Mouse (Mus musculus): Measurements from ENCODE around the gene Blm. TPM values are rescaled to one million over a fixed set of nuclear protein-coding genes. Genes with fewer than 3 reads are reported as not detected.

The Blm gene
- polyA plus RNA-seq, 1 experiment from 2014 or later: 26.7 TPM

- H3K4me1 ChIP-seq (replicated peaks): peaks cover 13% of the 10 kb centered on the region; the same call in 1 of the 2 replicates
- no peak for ATAC-seq (ENCODE audit: insufficient number of reproducible peaks, low FRiP score)
- H3K4me3 ChIP-seq: no peak overlapping the region
- H3K27ac ChIP-seq (ENCODE audit: poor library complexity, severe bottlenecking): no peak overlapping the region
- no peak overlapping the region for H3K9ac ChIP-seq
- H3K27me3 ChIP-seq (replicated peaks): no peaks in the 10 kb centered on the region
- no peak overlapping the region for H3K4me2 ChIP-seq
- peaks cover 30% of the 10 kb centered on the region for H3K36me3 ChIP-seq
- 74% methylated on average over 6 of the region's 6 CpGs for WGBS
- no peaks in the 10 kb centered on the region for H3K9me3 ChIP-seq (replicated peaks)
These were observed 39.7 kb downstream of the Blm start for GRCm38 (mm10) chr7:80495210-80495609.

GRCm38 (mm10) chr7:80491995-80492394 is 42.9 kb downstream of the Blm start:
- no peak overlapping the region for H3K9ac ChIP-seq
- no peaks in the 10 kb centered on the region for H3K27me3 ChIP-seq (replicated peaks)
- no peak overlapping the region for H3K27ac ChIP-seq (ENCODE audit: poor library complexity, severe bottlenecking)
- no peak overlapping the region for H3K4me3 ChIP-seq
- H3K4me1 ChIP-seq (replicated peaks): no peaks in the 10 kb centered on the region
- H3K4me2 ChIP-seq: no peak overlapping the region
- 90% methylated on average over 3 of the region's 3 CpGs for WGBS
- ATAC-seq (ENCODE audit: insufficient number of reproducible peaks, low FRiP score): no peak
- H3K9me3 ChIP-seq (replicated peaks): no peaks in the 10 kb centered on the region
- peaks cover 38% of the 10 kb centered on the region for H3K36me3 ChIP-seq

- no peak for ATAC-seq (ENCODE audit: insufficient number of reproducible peaks, low FRiP score)
- H3K9ac ChIP-seq: no peak overlapping the region
- peaks cover 37% of the 10 kb centered on the region for H3K36me3 ChIP-seq
- no peaks in the 10 kb centered on the region for H3K4me1 ChIP-seq (replicated peaks)
- no peak overlapping the region for H3K4me3 ChIP-seq
- 74% methylated on average over 3 of the region's 3 CpGs for WGBS
- H3K27ac ChIP-seq (ENCODE audit: poor library complexity, severe bottlenecking): no peak overlapping the region
- H3K9me3 ChIP-seq (replicated peaks): no peaks in the 10 kb centered on the region
- H3K4me2 ChIP-seq: no peak overlapping the region
- H3K27me3 ChIP-seq (replicated peaks): no peaks in the 10 kb centered on the region
These were observed 43.8 kb downstream of the Blm start for GRCm38 (mm10) chr7:80491086-80491485.

- Histone ChIP-seq H3K27me3 (replicated peaks) (no peaks in the 10 kb centered on the region), H3K9me3 (replicated peaks) (no peaks in the 10 kb centered on the region), H3K36me3 (peaks cover 37% of the 10 kb centered on the region), H3K4me3 (no peak overlapping the region), H3K9ac (no peak overlapping the region), H3K27ac (ENCODE audit: poor library complexity, severe bottlenecking) (no peak overlapping the region), H3K4me1 (replicated peaks) (no peaks in the 10 kb centered on the region), H3K4me2 (no peak overlapping the region)
- WGBS: 90% methylated on average over 2 of the region's 2 CpGs
- ATAC-seq (ENCODE audit: insufficient number of reproducible peaks, low FRiP score): no peak
These were observed 44.6 kb downstream of the Blm start for GRCm38 (mm10) chr7:80490351-80490750.

GRCm38 (mm10) chr7:80489445-80489844 is 45.5 kb downstream of the Blm start:
- ATAC-seq (ENCODE audit: insufficient number of reproducible peaks, low FRiP score): no peak

GRCm38 (mm10) chr7:80487239-80487638 is 47.7 kb downstream of the Blm start:
- Histone ChIP-seq H3K9me3 (replicated peaks) (no peaks in the 10 kb centered on the region), H3K27ac (ENCODE audit: poor library complexity, severe bottlenecking) (no peak overlapping the region), H3K4me2 (no peak overlapping the region), H3K9ac (no peak overlapping the region), H3K36me3 (peaks cover 26% of the 10 kb centered on the region), H3K4me3 (no peak overlapping the region), H3K4me1 (replicated peaks) (no peaks in the 10 kb centered on the region), H3K27me3 (replicated peaks) (no peaks in the 10 kb centered on the region)
- WGBS: 78% methylated on average over 4 of the region's 4 CpGs
- no peak for ATAC-seq (ENCODE audit: insufficient number of reproducible peaks, low FRiP score)

More at GRCm38 (mm10) chr7:80489445-80489844, 45.5 kb downstream of the Blm start:
- H3K27ac ChIP-seq (ENCODE audit: poor library complexity, severe bottlenecking): no peak overlapping the region
- peaks cover 28% of the 10 kb centered on the region for H3K36me3 ChIP-seq
- H3K4me2 ChIP-seq: no peak overlapping the region
- H3K4me1 ChIP-seq (replicated peaks): no peaks in the 10 kb centered on the region
- no peak overlapping the region for H3K4me3 ChIP-seq
- no peak overlapping the region for H3K9ac ChIP-seq
- H3K27me3 ChIP-seq (replicated peaks): no peaks in the 10 kb centered on the region
- no peaks in the 10 kb centered on the region for H3K9me3 ChIP-seq (replicated peaks)
- WGBS: 73% methylated on average over 1 of the region's 1 CpGs

GRCm38 (mm10) chr7:80480097-80480496 is 54.8 kb downstream of the Blm start:
- Histone ChIP-seq H3K36me3 (peaks cover 34% of the 10 kb centered on the region), H3K9me3 (replicated peaks) (no peaks in the 10 kb centered on the region), H3K27ac (ENCODE audit: poor library complexity, severe bottlenecking) (no peak overlapping the region), H3K4me3 (no peak overlapping the region), H3K27me3 (replicated peaks) (no peaks in the 10 kb centered on the region), H3K9ac (no peak overlapping the region), H3K4me1 (replicated peaks) (no peaks in the 10 kb centered on the region), H3K4me2 (no peak overlapping the region)
- 75% methylated on average over 7 of the region's 7 CpGs for WGBS
- no peak for ATAC-seq (ENCODE audit: insufficient number of reproducible peaks, low FRiP score)

GRCm38 (mm10) chr7:80473837-80474236 is 61.1 kb downstream of the Blm start:
- Histone ChIP-seq H3K9ac (no peak overlapping the region), H3K4me1 (replicated peaks) (no peaks in the 10 kb centered on the region), H3K27me3 (replicated peaks) (no peaks in the 10 kb centered on the region), H3K4me2 (no peak overlapping the region), H3K9me3 (replicated peaks) (no peaks in the 10 kb centered on the region), H3K4me3 (no peak overlapping the region), H3K36me3 (peaks cover 44% of the 10 kb centered on the region), H3K27ac (ENCODE audit: poor library complexity, severe bottlenecking) (no peak overlapping the region)
- WGBS: 89% methylated on average over 7 of the region's 7 CpGs
- no peak for ATAC-seq (ENCODE audit: insufficient number of reproducible peaks, low FRiP score)

- 40% methylated on average over 2 of the region's 2 CpGs for WGBS
- peak overlapping the region; percentile 62 for H3K27ac ChIP-seq (ENCODE audit: poor library complexity, severe bottlenecking)
These were observed 66.1 kb downstream of the Blm start for GRCm38 (mm10) chr7:80468851-80469250.

GRCm38 (mm10) chr7:80467334-80467733 is 67.6 kb downstream of the Blm start:
- Histone ChIP-seq H3K36me3 (peaks cover 42% of the 10 kb centered on the region), H3K9ac (no peak overlapping the region), H3K4me1 (replicated peaks) (0 out of 2 replicates have a peak, but pooled peaks cover 7% of the 10 kb centered on the region), H3K4me3 (no peak overlapping the region), H3K9me3 (replicated peaks) (no peaks in the 10 kb centered on the region), H3K27me3 (replicated peaks) (no peaks in the 10 kb centered on the region), H3K4me2 (no peak overlapping the region), H3K27ac (ENCODE audit: poor library complexity, severe bottlenecking) (no peak overlapping the region)
- WGBS: 95% methylated on average over 2 of the region's 2 CpGs
- no peak for ATAC-seq (ENCODE audit: insufficient number of reproducible peaks, low FRiP score)

More at GRCm38 (mm10) chr7:80468851-80469250, 66.1 kb downstream of the Blm start:
- 0 out of 2 replicates have a peak, but pooled peaks cover 7% of the 10 kb centered on the region for H3K4me1 ChIP-seq (replicated peaks)
- no peak overlapping the region for H3K9ac ChIP-seq
- ATAC-seq (ENCODE audit: insufficient number of reproducible peaks, low FRiP score): no peak
- no peak overlapping the region for H3K4me2 ChIP-seq
- no peaks in the 10 kb centered on the region for H3K27me3 ChIP-seq (replicated peaks)
- H3K36me3 ChIP-seq: peaks cover 46% of the 10 kb centered on the region
- H3K9me3 ChIP-seq (replicated peaks): no peaks in the 10 kb centered on the region
- no peak overlapping the region for H3K4me3 ChIP-seq

- Histone ChIP-seq H3K9ac (no peak overlapping the region), H3K27me3 (replicated peaks) (no peaks in the 10 kb centered on the region), H3K36me3 (peaks cover 43% of the 10 kb centered on the region), H3K4me3 (no peak overlapping the region), H3K4me2 (no peak overlapping the region), H3K27ac (ENCODE audit: poor library complexity, severe bottlenecking) (no peak overlapping the region), H3K9me3 (replicated peaks) (no peaks in the 10 kb centered on the region), H3K4me1 (replicated peaks) (peaks cover 7% of the 10 kb centered on the region; the same call in 1 of the 2 replicates)
- no peak for ATAC-seq (ENCODE audit: insufficient number of reproducible peaks, low FRiP score)
- WGBS: 91% methylated on average over 5 of the region's 5 CpGs
These were observed 70.1 kb downstream of the Blm start for GRCm38 (mm10) chr7:80464831-80465230.

GRCm38 (mm10) chr7:80461891-80462290 is 73.0 kb downstream of the Blm start:
- H3K9me3 ChIP-seq (replicated peaks): no peaks in the 10 kb centered on the region
- no peak for ATAC-seq (ENCODE audit: insufficient number of reproducible peaks, low FRiP score)
- H3K4me1 ChIP-seq (replicated peaks): peaks cover 15% of the 10 kb centered on the region
- no peaks in the 10 kb centered on the region for H3K27me3 ChIP-seq (replicated peaks)
- peaks cover 37% of the 10 kb centered on the region for H3K36me3 ChIP-seq
- WGBS: 75% methylated on average over 7 of the region's 7 CpGs
- no peak overlapping the region for H3K9ac ChIP-seq
- H3K27ac ChIP-seq (ENCODE audit: poor library complexity, severe bottlenecking): no peak overlapping the region
- no peak overlapping the region for H3K4me3 ChIP-seq
- H3K4me2 ChIP-seq: no peak overlapping the region

All from heart, embryonic 12.5 days (tissue).